Mouse (Mus musculus): ENCODE measurements around the gene Stxbp5l. TPM values are rescaled to one million over a fixed set of nuclear protein-coding genes. Genes with fewer than 3 reads are reported as not detected.
"Not testable (repeated sequence)": the region's sequence is repeated elsewhere in the genome, so short reads cannot be mapped to it uniquely, and the experiment has no call there.

Stxbp5l gene
- polyA plus RNA-seq, 1 experiment from 2014 or later: 14.4 TPM

GRCm38 (mm10) chr16:37341446-37341845 lies 43.3 kb downstream of the Stxbp5l start:
- not testable (repeated sequence) for H3K4me2 ChIP-seq (ENCODE audit: low read length); H3K27ac ChIP-seq (ENCODE audit: low read length); H3K4me3 ChIP-seq (ENCODE audit: low read depth, low read length); H3K9ac ChIP-seq (ENCODE audit: low read depth, low read length); ATAC-seq; H3K36me3 ChIP-seq (ENCODE audit: control insufficient read depth, insufficient read depth, low read length); H3K27me3 ChIP-seq (ENCODE audit: control insufficient read depth, insufficient read depth, low read depth, low read length); H3K9me3 ChIP-seq (replicated peaks; ENCODE audit: control insufficient read depth, low read length, poor library complexity, severe bottlenecking); H3K4me1 ChIP-seq (ENCODE audit: control insufficient read depth, insufficient read depth, low read length)

GRCm38 (mm10) chr16:37338177-37338576 lies 46.6 kb downstream of the Stxbp5l start:
- H3K27ac ChIP-seq (ENCODE audit: low read length): no peak overlapping the region
- ATAC-seq: no peak
- 96% methylated on average over 1 of the region's 1 CpGs for WGBS

GRCm38 (mm10) chr16:37337529-37337928 lies 47.2 kb downstream of the Stxbp5l start:
- Histone ChIP-seq H3K4me1 (ENCODE audit: control insufficient read depth, insufficient read depth, low read length) (no peaks in the 10 kb centered on the region), H3K4me2 (ENCODE audit: low read length) (no peak overlapping the region), H3K27me3 (ENCODE audit: control insufficient read depth, insufficient read depth, low read depth, low read length) (no peaks in the 10 kb centered on the region), H3K9ac (ENCODE audit: low read depth, low read length) (no peak overlapping the region), H3K4me3 (ENCODE audit: low read depth, low read length) (no peak overlapping the region), H3K36me3 (ENCODE audit: control insufficient read depth, insufficient read depth, low read length) (no peaks in the 10 kb centered on the region), H3K27ac (ENCODE audit: low read length) (no peak overlapping the region), H3K9me3 (replicated peaks; ENCODE audit: control insufficient read depth, low read length, poor library complexity, severe bottlenecking) (no peaks in the 10 kb centered on the region)
- ATAC-seq: no peak
- WGBS: 85% methylated on average over 1 of the region's 1 CpGs

More at GRCm38 (mm10) chr16:37338177-37338576, 46.6 kb downstream of the Stxbp5l start:
- no peak overlapping the region for H3K4me3 ChIP-seq (ENCODE audit: low read depth, low read length)
- no peaks in the 10 kb centered on the region for H3K4me1 ChIP-seq (ENCODE audit: control insufficient read depth, insufficient read depth, low read length)
- no peaks in the 10 kb centered on the region for H3K36me3 ChIP-seq (ENCODE audit: control insufficient read depth, insufficient read depth, low read length)
- H3K9me3 ChIP-seq (replicated peaks; ENCODE audit: control insufficient read depth, low read length, poor library complexity, severe bottlenecking): 0 out of 2 replicates have a peak, but pooled peaks cover 2% of the 10 kb centered on the region
- no peak overlapping the region for H3K4me2 ChIP-seq (ENCODE audit: low read length)
- H3K9ac ChIP-seq (ENCODE audit: low read depth, low read length): no peak overlapping the region
- H3K27me3 ChIP-seq (ENCODE audit: control insufficient read depth, insufficient read depth, low read depth, low read length): no peaks in the 10 kb centered on the region

GRCm38 (mm10) chr16:37304441-37304840 lies 80.3 kb downstream of the Stxbp5l start:
- no peaks in the 10 kb centered on the region for H3K9me3 ChIP-seq (replicated peaks; ENCODE audit: control insufficient read depth, low read length, poor library complexity, severe bottlenecking)
- no peak overlapping the region for H3K9ac ChIP-seq (ENCODE audit: low read depth, low read length)
- no peak overlapping the region for H3K4me3 ChIP-seq (ENCODE audit: low read depth, low read length)
- H3K27me3 ChIP-seq (ENCODE audit: control insufficient read depth, insufficient read depth, low read depth, low read length): no peaks in the 10 kb centered on the region
- no peaks in the 10 kb centered on the region for H3K36me3 ChIP-seq (ENCODE audit: control insufficient read depth, insufficient read depth, low read length)
- H3K4me1 ChIP-seq (ENCODE audit: control insufficient read depth, insufficient read depth, low read length): no peaks in the 10 kb centered on the region
- ATAC-seq: no peak
- no peak overlapping the region for H3K4me2 ChIP-seq (ENCODE audit: low read length)
- 100% methylated on average over 1 of the region's 1 CpGs for WGBS
- H3K27ac ChIP-seq (ENCODE audit: low read length): no peak overlapping the region

- Histone ChIP-seq H3K9me3 (replicated peaks; ENCODE audit: control insufficient read depth, low read length, poor library complexity, severe bottlenecking) (no peaks in the 10 kb centered on the region), H3K4me3 (ENCODE audit: low read depth, low read length) (no peak overlapping the region), H3K4me2 (ENCODE audit: low read length) (no peak overlapping the region), H3K27ac (ENCODE audit: low read length) (no peak overlapping the region), H3K27me3 (ENCODE audit: control insufficient read depth, insufficient read depth, low read depth, low read length) (no peaks in the 10 kb centered on the region), H3K36me3 (ENCODE audit: control insufficient read depth, insufficient read depth, low read length) (no peaks in the 10 kb centered on the region), H3K9ac (ENCODE audit: low read depth, low read length) (no peak overlapping the region), H3K4me1 (ENCODE audit: control insufficient read depth, insufficient read depth, low read length) (no peaks in the 10 kb centered on the region)
- WGBS: 100% methylated on average over 1 of the region's 1 CpGs
- no peak for ATAC-seq
These were observed 92.2 kb downstream of the Stxbp5l start for GRCm38 (mm10) chr16:37292593-37292992.

- 82% methylated on average over 1 of the region's 1 CpGs for WGBS
These were observed 104.6 kb downstream of the Stxbp5l start for GRCm38 (mm10) chr16:37280206-37280605.

GRCm38 (mm10) chr16:37273681-37274080 lies 111.1 kb downstream of the Stxbp5l start:
- Histone ChIP-seq H3K4me1 (ENCODE audit: control insufficient read depth, insufficient read depth, low read length) (no peaks in the 10 kb centered on the region), H3K27ac (ENCODE audit: low read length) (no peak overlapping the region), H3K27me3 (ENCODE audit: control insufficient read depth, insufficient read depth, low read depth, low read length) (no peaks in the 10 kb centered on the region), H3K9ac (ENCODE audit: low read depth, low read length) (no peak overlapping the region), H3K36me3 (ENCODE audit: control insufficient read depth, insufficient read depth, low read length) (no peaks in the 10 kb centered on the region; the same call in 1 of the 2 replicates), H3K4me2 (ENCODE audit: low read length) (no peak overlapping the region), H3K4me3 (ENCODE audit: low read depth, low read length) (no peak overlapping the region), H3K9me3 (replicated peaks; ENCODE audit: control insufficient read depth, low read length, poor library complexity, severe bottlenecking) (no peaks in the 10 kb centered on the region)
- ATAC-seq: no peak

More at GRCm38 (mm10) chr16:37280206-37280605, 104.6 kb downstream of the Stxbp5l start:
- no peak for ATAC-seq
- Histone ChIP-seq H3K4me3 (ENCODE audit: low read depth, low read length) (no peak overlapping the region), H3K4me1 (ENCODE audit: control insufficient read depth, insufficient read depth, low read length) (no peaks in the 10 kb centered on the region), H3K27me3 (ENCODE audit: control insufficient read depth, insufficient read depth, low read depth, low read length) (no peaks in the 10 kb centered on the region), H3K36me3 (ENCODE audit: control insufficient read depth, insufficient read depth, low read length) (no peaks in the 10 kb centered on the region), H3K27ac (ENCODE audit: low read length) (no peak overlapping the region), H3K9me3 (replicated peaks; ENCODE audit: control insufficient read depth, low read length, poor library complexity, severe bottlenecking) (no peaks in the 10 kb centered on the region), H3K9ac (ENCODE audit: low read depth, low read length) (no peak overlapping the region), H3K4me2 (ENCODE audit: low read length) (no peak overlapping the region)

- Histone ChIP-seq H3K9ac (ENCODE audit: low read depth, low read length) (no peak overlapping the region), H3K9me3 (replicated peaks; ENCODE audit: control insufficient read depth, low read length, poor library complexity, severe bottlenecking) (no peaks in the 10 kb centered on the region), H3K27me3 (ENCODE audit: control insufficient read depth, insufficient read depth, low read depth, low read length) (no peaks in the 10 kb centered on the region), H3K36me3 (ENCODE audit: control insufficient read depth, insufficient read depth, low read length) (no peaks in the 10 kb centered on the region), H3K27ac (ENCODE audit: low read length) (no peak overlapping the region), H3K4me3 (ENCODE audit: low read depth, low read length) (no peak overlapping the region), H3K4me1 (ENCODE audit: control insufficient read depth, insufficient read depth, low read length) (no peaks in the 10 kb centered on the region), H3K4me2 (ENCODE audit: low read length) (no peak overlapping the region)
- 62% methylated on average over 3 of the region's 3 CpGs for WGBS
- no peak for ATAC-seq
These were observed 123.1 kb downstream of the Stxbp5l start for GRCm38 (mm10) chr16:37261678-37262077.

GRCm38 (mm10) chr16:37219151-37219550 lies 165.6 kb downstream of the Stxbp5l start:
- 100% methylated on average over 1 of the region's 1 CpGs for WGBS
- no peak overlapping the region for H3K4me3 ChIP-seq (ENCODE audit: low read depth, low read length)
- no peak for ATAC-seq
- H3K9me3 ChIP-seq (replicated peaks; ENCODE audit: control insufficient read depth, low read length, poor library complexity, severe bottlenecking): no peaks in the 10 kb centered on the region
- no peak overlapping the region for H3K27ac ChIP-seq (ENCODE audit: low read length)
- no peaks in the 10 kb centered on the region for H3K36me3 ChIP-seq (ENCODE audit: control insufficient read depth, insufficient read depth, low read length)
- H3K9ac ChIP-seq (ENCODE audit: low read depth, low read length): no peak overlapping the region
- no peak overlapping the region for H3K4me2 ChIP-seq (ENCODE audit: low read length)
- no peaks in the 10 kb centered on the region for H3K4me1 ChIP-seq (ENCODE audit: control insufficient read depth, insufficient read depth, low read length)
- H3K27me3 ChIP-seq (ENCODE audit: control insufficient read depth, insufficient read depth, low read depth, low read length): no peaks in the 10 kb centered on the region

- Histone ChIP-seq H3K4me2 (ENCODE audit: low read length) (no peak overlapping the region), H3K36me3 (ENCODE audit: control insufficient read depth, insufficient read depth, low read length) (no peaks in the 10 kb centered on the region), H3K27ac (ENCODE audit: low read length) (no peak overlapping the region), H3K9ac (ENCODE audit: low read depth, low read length) (no peak overlapping the region), H3K4me1 (ENCODE audit: control insufficient read depth, insufficient read depth, low read length) (no peaks in the 10 kb centered on the region), H3K4me3 (ENCODE audit: low read depth, low read length) (no peak overlapping the region), H3K27me3 (ENCODE audit: control insufficient read depth, insufficient read depth, low read depth, low read length) (no peaks in the 10 kb centered on the region), H3K9me3 (replicated peaks; ENCODE audit: control insufficient read depth, low read length, poor library complexity, severe bottlenecking) (no peaks in the 10 kb centered on the region)
- ATAC-seq: no peak
These were observed 176.0 kb downstream of the Stxbp5l start for GRCm38 (mm10) chr16:37208783-37209182.
